Mouse (Mus musculus) G1E (cell line): ENCODE results near the gene Apmap.

Source experiments
- CTCF ChIP-seq: IDR thresholded peaks from 2 replicates; pipeline ENCODE4 v1.5.1; 2012; ENCODE audit warnings: low read depth, low read length, inconsistent platforms, mixed read lengths
- GATA1 ChIP-seq: IDR thresholded peaks from 2 replicates; pipeline ENCODE4 v1.6.1; 2012; ENCODE audit warnings: borderline replicate concordance, low read length, inconsistent platforms, mixed read lengths
- GATA2 ChIP-seq: IDR thresholded peaks from 2 replicates; pipeline ENCODE4 v1.6.1; 2012; ENCODE audit warnings: low read depth, low read length, inconsistent platforms, borderline replicate concordance

DNA sequence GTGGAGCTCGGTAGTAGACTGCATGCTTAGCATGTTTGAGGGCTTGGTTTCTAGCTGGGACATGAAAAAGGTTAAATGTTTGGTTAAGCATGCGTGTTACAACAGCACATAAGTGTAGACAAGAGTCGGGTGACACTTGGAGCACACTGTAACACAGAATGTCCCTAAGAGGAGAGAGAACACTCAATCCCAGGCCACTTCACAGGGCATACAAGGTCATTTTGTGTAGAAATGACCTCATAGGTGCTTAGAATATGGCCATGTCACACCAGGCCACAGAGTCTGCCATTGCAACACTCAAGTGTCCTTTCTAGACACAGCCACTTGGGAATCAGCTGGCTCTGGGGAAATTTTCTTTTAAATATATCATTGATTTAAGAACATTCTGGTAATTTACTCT is 15.6 kb upstream of the Apmap start:
- TF ChIP-seq CTCF = no peak
- TF ChIP-seq GATA1 = no peak
- no peak for TF ChIP-seq GATA2
